Mouse (Mus musculus) heart, embryonic 13.5 days (tissue): ENCODE data around the gene Slc11a2. TPM values are rescaled to one million over a fixed set of nuclear protein-coding genes. Genes with fewer than 3 reads are reported as not detected.

Source experiments
- ATAC-seq: fragments of 200-750 bp; cut with Nextera tagmentation; 2 replicates; pipeline ENCODE4 v1.8.0; 2017; ENCODE audit warnings: moderate TSS enrichment; ENCODE audit not compliant: insufficient number of reproducible peaks, low FRiP score, low TSS enrichment; ENCODE audit errors: extremely low read depth
- H3K27ac ChIP-seq: fragments of 300-500 bp; sonication (generic); replicated peaks from 2 replicates; pipeline ENCODE4 v1.5.1; 2015; ENCODE audit warnings: moderate library complexity, mild to moderate bottlenecking, inconsistent platforms
- H3K27me3 ChIP-seq: fragments of 300-500 bp; sonication (generic); replicated peaks from 2 replicates; pipeline ENCODE4 v1.6.1; 2015; ENCODE audit warnings: mild to moderate bottlenecking, inconsistent platforms
- H3K36me3 ChIP-seq: fragments of 300-500 bp; sonication (generic); 2 replicates; pipeline ENCODE4 v1.6.1; 2015; ENCODE audit warnings: mild to moderate bottlenecking, inconsistent platforms
- H3K4me1 ChIP-seq: fragments of 300-500 bp; sonication (generic); 2 replicates; pipeline ENCODE4 v1.6.1; 2015; ENCODE audit warnings: inconsistent platforms
- H3K4me2 ChIP-seq: fragments of 300-500 bp; sonication (generic); 2 replicates; pipeline ENCODE4 v1.6.1; 2015; ENCODE audit warnings: inconsistent platforms, mild to moderate bottlenecking, moderate library complexity
- H3K4me3 ChIP-seq: fragments of 300-500 bp; sonication (generic); 2 replicates; pipeline ENCODE4 v1.5.1; 2015; ENCODE audit warnings: moderate library complexity, mild to moderate bottlenecking, inconsistent platforms
- H3K9ac ChIP-seq: fragments of 300-500 bp; sonication (generic); 2 replicates; pipeline ENCODE4 v1.6.1; 2015; ENCODE audit warnings: inconsistent platforms, mild to moderate bottlenecking, moderate library complexity
- H3K9me3 ChIP-seq: fragments of 300-500 bp; sonication (generic); 2 replicates; pipeline ENCODE4 v1.6.1; 2016; ENCODE audit warnings: inconsistent platforms
- WGBS: fragments of 180-500 bp; shearing (Covaris S2); methylation state at CpG from one replicate; pipeline ENCODE4 v1.1.7; 2015; ENCODE audit warnings: mixed read lengths; 5-methylcytosine and 5-hydroxymethylcytosine counted together
- polyA plus RNA-seq: library from polyadenylated mRNA; unstranded; fragments of >200 nt; fragmentation: Nextera tagmentation; extraction: Ambion mirVana; gene quantifications from 2 replicates; pipeline ENCODE4 v1.2.1, GENCODE M21; 2015

Slc11a2 gene
- polyA plus RNA-seq = 12.8 and 13.2 TPM in 2 replicates

DNA sequence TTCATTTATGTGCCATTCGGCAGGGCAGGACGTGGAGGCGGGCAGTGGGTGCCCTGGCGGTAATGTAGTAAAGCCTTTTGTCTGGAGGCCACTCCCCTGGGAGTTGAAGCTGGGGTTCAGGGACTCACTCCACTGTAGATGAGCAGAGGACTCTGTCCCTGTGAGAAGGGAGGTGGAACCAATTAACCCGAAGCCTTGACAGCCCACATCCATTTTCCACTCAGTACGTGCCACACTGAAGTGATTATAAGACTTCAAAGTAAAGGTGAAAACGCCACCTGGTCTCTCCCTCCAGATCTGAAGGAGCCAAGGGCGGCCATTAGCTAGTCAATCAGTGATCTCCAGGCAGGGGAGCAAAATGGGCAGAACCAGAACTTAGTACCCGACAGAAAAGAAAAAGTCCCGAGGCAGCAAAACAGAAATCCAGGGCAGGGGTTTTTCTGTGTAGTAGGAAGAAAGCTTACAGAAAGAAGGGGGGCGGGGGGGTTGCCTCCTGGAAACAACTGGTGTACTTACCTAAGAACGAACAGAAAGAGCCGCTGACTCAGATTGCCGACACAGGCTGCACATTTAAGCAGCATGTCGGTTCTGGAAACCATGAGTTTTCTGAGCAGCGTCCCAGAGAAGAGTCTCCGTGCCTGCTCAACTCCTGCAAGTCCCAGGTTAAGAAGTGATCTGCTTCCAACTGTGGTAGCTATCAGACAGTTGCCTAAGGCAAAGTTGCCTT is at the start of gene Slc11a2:
TSS of gene Slc11a2 (minus strand) at position 677 of the 727 bp plus-strand sequence.
- H3K9me3 ChIP-seq = no peaks in the 10 kb centered on the region
- H3K36me3 ChIP-seq = no peaks in the 10 kb centered on the region
- H3K27me3 ChIP-seq = peaks cover 25% of the 10 kb centered on the region
- H3K4me2 ChIP-seq = peak within 1 kb of the TSS; percentile 100
- WGBS = 28% methylated on average over 17 of the region's 17 CpGs
- ATAC-seq = no peak
- no peak within 1 kb of the TSS for H3K27ac ChIP-seq
- peak within 1 kb of the TSS; percentile 78 for H3K9ac ChIP-seq
- peaks cover 45% of the 10 kb centered on the region for H3K4me1 ChIP-seq
- H3K4me3 ChIP-seq = peak within 1 kb of the TSS; percentile 96

DNA sequence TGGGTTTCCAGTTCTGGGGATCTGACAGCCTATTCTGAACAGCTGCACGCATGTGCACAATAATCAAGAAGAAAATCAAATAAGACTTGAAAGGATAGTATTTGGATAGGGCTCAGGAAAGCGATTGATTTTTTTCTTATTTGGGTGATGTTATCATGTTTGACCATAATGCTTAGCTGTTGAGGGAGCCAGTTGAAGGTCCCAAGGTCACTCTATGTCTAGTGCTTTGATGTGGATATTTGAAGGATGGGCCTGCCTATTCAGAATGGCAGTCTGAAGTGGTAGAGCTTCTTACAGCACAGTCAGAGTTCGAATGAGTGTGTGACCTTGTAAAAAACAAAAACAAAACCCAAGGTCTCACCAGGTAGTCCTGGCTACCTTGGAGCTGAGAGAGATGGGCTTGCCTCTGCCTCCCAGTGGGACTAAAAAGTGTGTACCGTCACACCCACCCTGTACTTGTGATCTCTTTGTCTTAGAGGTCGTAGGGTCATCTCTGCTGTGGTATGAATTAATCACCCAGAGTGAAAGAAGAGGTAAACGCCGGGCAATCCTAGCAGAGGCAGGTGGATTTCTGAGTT is 49.1 kb upstream of the Slc11a2 start:
- Histone ChIP-seq H3K36me3 (peaks cover 82% of the 10 kb centered on the region), H3K27ac (no peak overlapping the region), H3K27me3 (no peaks in the 10 kb centered on the region), H3K4me2 (no peak overlapping the region), H3K9ac (no peak overlapping the region), H3K4me1 (peaks cover 12% of the 10 kb centered on the region), H3K4me3 (no peak overlapping the region), H3K9me3 (no peaks in the 10 kb centered on the region)
- WGBS = 77% methylated on average over 7 of the region's 7 CpGs
- no peak for ATAC-seq

DNA sequence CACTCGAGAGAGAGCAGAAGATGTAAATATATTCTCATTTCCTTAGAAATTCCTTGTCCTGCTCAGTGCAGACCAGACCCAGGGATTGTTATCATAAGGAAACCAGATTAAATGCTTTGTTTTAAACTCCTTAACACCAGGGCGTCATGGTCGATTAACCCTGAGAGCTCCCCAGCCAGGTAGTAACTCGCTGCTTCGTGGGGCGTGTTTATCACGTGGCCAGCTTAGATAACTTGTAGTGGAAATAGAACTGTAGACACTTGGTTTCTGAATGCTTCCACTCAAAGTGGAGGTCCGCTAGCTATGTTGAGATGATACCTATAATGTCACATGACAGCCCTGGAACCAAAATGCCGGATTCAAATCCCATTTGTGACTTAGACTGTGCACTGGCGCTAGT is 45.2 kb upstream of the Slc11a2 start:
- H3K4me2 ChIP-seq = peak overlapping the region; percentile 96
- H3K4me3 ChIP-seq = peak overlapping the region; percentile 91
- ATAC-seq = no peak
- WGBS = 39% methylated on average over 10 of the region's 10 CpGs
- no peaks in the 10 kb centered on the region for H3K9me3 ChIP-seq
- no peaks in the 10 kb centered on the region for H3K27me3 ChIP-seq
- peaks cover 43% of the 10 kb centered on the region for H3K36me3 ChIP-seq
- H3K4me1 ChIP-seq = peaks cover 24% of the 10 kb centered on the region
- H3K9ac ChIP-seq = peak overlapping the region; percentile 93
- no peak overlapping the region for H3K27ac ChIP-seq

DNA sequence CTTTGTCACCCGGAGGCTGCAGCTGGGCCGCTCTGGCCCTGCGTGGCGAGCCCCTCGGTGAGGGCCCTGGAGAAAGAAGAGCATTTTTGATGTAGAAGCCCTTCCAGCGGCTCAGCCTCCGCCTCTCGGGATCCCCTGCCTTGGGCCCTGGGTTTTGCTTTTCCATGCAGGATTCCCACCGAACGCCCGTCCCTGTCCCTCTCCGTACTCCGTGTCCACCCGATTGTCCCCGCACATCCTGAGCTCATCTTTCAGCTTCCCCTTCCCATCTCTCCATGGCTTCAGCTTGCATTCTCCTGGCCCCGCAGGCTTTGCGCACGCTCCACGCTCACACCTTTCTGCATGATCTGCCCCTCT is 44.3 kb upstream of the Slc11a2 start:
- Histone ChIP-seq H3K9ac (peak overlapping the region; percentile 93), H3K4me2 (peak overlapping the region; percentile 96), H3K27me3 (no peaks in the 10 kb centered on the region), H3K4me1 (peaks cover 24% of the 10 kb centered on the region), H3K4me3 (peak overlapping the region; percentile 91), H3K9me3 (no peaks in the 10 kb centered on the region), H3K27ac (peak overlapping the region; percentile 90), H3K36me3 (peaks cover 35% of the 10 kb centered on the region)
- 0% methylated on average over 19 of the region's 19 CpGs for WGBS
- no peak for ATAC-seq

DNA sequence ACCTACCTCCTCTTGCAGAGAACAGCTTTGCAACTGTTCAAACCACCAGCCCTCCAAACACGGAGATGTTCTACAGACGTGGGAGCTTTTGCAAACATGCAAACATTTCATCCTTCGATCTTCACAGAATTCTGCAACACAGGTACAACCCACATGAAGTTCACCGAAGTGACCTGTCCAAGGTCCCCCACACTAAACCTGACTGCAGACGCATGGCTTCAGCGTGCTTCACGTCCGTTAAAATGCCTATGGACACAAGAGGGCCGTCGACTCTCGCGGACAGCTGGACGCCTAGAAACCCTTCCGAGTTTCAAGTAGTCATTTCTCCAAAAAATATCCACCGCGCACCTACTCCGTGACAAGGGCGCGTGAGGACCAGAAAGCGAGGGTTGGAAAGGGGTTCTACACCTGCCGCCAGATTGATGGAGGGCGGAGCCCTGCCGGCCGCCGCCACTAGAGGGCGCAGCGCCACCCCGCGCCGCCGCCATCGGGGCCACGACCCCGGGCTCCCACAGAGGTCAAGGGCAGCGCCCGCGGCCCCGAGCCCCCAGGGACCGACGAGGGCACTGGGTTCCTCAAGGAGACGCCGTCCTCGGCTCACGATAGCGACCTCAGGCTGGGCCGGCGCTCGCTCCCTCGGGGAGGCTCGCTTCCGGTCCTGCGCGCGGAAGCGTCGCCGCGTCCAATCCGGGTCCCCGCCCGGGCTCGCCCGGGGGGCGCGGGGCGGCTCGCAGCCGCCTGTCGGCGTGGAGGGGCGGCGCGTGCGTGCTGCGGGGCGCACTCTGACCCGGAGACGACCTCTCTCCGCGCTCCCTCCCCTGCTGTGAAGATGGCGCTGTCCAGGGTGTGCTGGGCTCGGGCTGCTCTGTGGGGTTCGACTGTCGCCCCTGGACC is 43.7 kb upstream of the Slc11a2 start, which contains the start of gene Letmd1:
TSS of gene Letmd1 (plus strand) at position 729 of the 894 bp plus-strand sequence.
- 2% methylated on average over 80 of the region's 84 CpGs for WGBS
- Histone ChIP-seq H3K4me3 (peak within 1 kb of the TSS; percentile 91), H3K9me3 (no peaks in the 10 kb centered on the region), H3K27ac (peak within 1 kb of the TSS; percentile 90), H3K4me2 (peak within 1 kb of the TSS; percentile 96), H3K9ac (peak within 1 kb of the TSS; percentile 93), H3K36me3 (peaks cover 28% of the 10 kb centered on the region), H3K4me1 (peaks cover 24% of the 10 kb centered on the region), H3K27me3 (no peaks in the 10 kb centered on the region)
- ATAC-seq = peak; percentile 85

DNA sequence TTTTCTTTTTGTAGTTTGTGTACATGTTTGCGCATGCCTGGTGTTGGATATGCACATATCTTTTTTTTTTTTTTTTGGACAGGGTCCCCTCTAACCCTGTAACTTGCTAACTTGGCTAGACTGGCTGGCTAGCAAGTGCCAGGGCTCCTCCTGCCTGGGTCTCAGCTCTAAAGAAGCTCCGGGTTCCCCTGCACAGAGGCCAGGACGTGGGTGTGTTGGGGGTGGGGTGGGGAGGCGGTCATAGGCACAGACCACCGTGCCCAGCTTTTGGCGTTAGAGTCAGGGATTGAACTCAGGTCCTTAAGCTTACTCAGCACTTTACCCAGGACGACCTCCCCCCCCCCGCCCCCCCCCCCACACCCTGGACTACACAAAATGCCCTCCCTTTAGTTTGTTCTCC is 42.9 kb upstream of the Slc11a2 start:
- 38% methylated on average over 8 of the region's 8 CpGs for WGBS
- H3K36me3 ChIP-seq = peaks cover 21% of the 10 kb centered on the region
- H3K9me3 ChIP-seq = no peaks in the 10 kb centered on the region
- peak overlapping the region; percentile 96 for H3K4me2 ChIP-seq
- H3K4me1 ChIP-seq = peaks cover 24% of the 10 kb centered on the region
- ATAC-seq = no peak
- no peaks in the 10 kb centered on the region for H3K27me3 ChIP-seq
- peak overlapping the region; percentile 93 for H3K9ac ChIP-seq
- no peak overlapping the region for H3K27ac ChIP-seq
- peak overlapping the region; percentile 91; the same call in 1 of the 2 replicates for H3K4me3 ChIP-seq

DNA sequence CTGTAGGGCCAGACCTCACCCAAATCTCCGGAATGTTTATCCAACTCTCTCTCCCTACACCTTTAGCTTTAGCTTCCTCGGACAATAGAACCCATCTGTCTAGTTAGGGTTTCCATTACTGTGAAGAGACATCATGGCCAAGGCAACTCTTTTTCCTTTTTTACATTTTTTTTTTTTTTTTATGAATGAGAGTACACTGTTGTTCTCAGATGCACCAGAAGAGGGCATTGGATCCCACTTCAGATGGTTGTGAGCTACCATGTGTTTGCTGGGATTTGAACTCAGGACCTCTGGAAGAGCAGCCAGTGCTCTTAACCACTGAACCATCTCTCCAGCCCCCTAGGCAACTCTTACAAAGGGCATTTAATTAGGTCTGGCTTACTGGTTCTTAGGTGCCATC is 40.6 kb upstream of the Slc11a2 start:
- Histone ChIP-seq H3K36me3 (no peaks in the 10 kb centered on the region), H3K27ac (no peak overlapping the region), H3K4me3 (no peak overlapping the region), H3K4me1 (peaks cover 35% of the 10 kb centered on the region), H3K9me3 (no peaks in the 10 kb centered on the region), H3K4me2 (no peak overlapping the region), H3K9ac (no peak overlapping the region), H3K27me3 (peaks cover 1% of the 10 kb centered on the region; the same call in 1 of the 2 replicates)
- WGBS = 64% methylated on average over 2 of the region's 2 CpGs
- no peak for ATAC-seq

DNA sequence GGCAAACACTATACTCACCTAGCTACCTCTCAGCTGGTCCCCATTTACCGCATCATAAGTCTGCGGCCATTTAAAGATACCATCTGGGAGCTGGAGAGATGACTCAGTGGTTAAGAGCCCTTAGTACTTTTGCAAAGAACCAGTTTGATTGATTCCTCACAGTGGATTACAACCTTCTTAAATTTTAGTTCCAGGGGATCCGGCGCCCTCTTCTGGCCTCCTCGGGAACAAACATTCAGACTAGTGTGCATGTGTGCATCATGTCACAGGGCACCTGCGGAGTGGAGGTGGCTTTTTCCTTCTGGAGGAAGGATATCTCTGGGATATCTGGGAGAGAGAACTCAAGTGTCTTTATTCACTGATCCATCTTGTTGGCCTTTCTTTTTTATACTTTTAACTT is 38.8 kb upstream of the Slc11a2 start:
- Histone ChIP-seq H3K27me3 (peaks cover 15% of the 10 kb centered on the region), H3K27ac (no peak overlapping the region), H3K9ac (no peak overlapping the region), H3K4me3 (no peak overlapping the region), H3K9me3 (no peaks in the 10 kb centered on the region), H3K4me1 (peaks cover 24% of the 10 kb centered on the region), H3K36me3 (no peaks in the 10 kb centered on the region), H3K4me2 (no peak overlapping the region)
- ATAC-seq = no peak
- 24% methylated on average over 6 of the region's 6 CpGs for WGBS

DNA sequence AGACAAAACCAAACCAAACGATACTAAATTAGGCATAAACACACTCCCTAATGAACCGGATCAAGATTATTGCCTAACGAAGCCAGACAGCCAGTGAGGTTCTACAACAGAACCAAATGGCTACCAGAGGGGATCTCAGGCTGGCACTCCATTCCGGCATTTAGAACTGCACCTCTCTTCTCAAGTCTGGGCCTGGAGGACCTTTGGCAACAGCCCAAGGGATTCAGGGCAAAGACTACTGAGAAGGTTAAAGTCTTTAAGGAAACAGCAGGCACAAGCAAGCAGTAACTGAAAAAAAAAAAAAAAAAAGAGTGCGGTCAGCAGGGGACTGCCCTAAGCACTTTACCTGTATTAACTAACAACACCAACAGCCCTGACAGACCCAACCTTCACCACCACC is 37.2 kb upstream of the Slc11a2 start:
- H3K4me3 ChIP-seq = no peak overlapping the region
- H3K9me3 ChIP-seq = no peaks in the 10 kb centered on the region
- 75% methylated on average over 5 of the region's 5 CpGs for WGBS
- H3K36me3 ChIP-seq = no peaks in the 10 kb centered on the region
- no peak for ATAC-seq
- H3K9ac ChIP-seq = no peak overlapping the region
- H3K27ac ChIP-seq = no peak overlapping the region
- no peak overlapping the region for H3K4me2 ChIP-seq
- H3K4me1 ChIP-seq = peaks cover 12% of the 10 kb centered on the region
- H3K27me3 ChIP-seq = peaks cover 17% of the 10 kb centered on the region

DNA sequence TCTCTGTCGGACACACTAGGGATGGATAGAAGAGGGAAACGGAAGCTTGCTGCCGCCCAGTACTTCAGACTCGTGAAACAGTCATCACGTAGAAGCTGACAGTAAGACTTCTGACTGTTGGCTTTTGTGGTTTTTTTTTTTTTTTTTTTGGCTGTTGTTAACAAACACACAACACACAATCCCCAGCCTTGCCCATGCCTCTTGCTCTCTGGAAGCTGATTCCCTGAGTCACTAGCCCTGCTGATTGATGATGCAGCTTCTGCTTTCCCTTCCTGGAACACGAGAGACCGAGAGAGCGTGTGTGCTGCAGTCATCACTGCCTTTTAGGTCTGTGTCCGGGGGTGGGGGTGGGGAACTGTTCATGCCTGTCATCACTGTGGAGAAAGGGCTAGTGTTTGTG is 36.8 kb upstream of the Slc11a2 start:
- peaks cover 12% of the 10 kb centered on the region for H3K4me1 ChIP-seq
- H3K9ac ChIP-seq = no peak overlapping the region
- no peak for ATAC-seq
- no peak overlapping the region for H3K4me3 ChIP-seq
- H3K27me3 ChIP-seq = peaks cover 18% of the 10 kb centered on the region
- no peak overlapping the region for H3K27ac ChIP-seq
- no peaks in the 10 kb centered on the region for H3K9me3 ChIP-seq
- no peaks in the 10 kb centered on the region for H3K36me3 ChIP-seq
- 56% methylated on average over 9 of the region's 9 CpGs for WGBS
- no peak overlapping the region for H3K4me2 ChIP-seq

DNA sequence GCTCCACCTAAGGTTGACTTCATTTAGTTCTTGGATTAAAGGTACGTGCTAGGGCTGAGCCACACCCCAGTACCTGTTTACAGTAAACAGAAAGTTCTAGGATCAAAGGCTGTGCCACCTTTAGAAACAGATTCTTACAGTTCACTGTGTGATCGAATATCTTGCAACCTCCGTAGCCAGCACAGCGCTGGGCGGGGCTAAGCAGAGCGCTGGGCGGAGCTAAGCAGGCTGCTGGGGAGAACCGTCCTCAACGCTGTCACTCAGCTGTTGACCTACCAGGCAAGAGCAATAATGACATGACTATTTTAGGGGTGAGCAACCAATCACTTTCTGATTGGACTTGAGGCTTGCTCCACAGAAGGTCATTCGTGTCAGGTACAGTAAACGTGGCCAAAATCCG is 36.1 kb upstream of the Slc11a2 start:
- H3K4me1 ChIP-seq = peaks cover 12% of the 10 kb centered on the region
- WGBS = 14% methylated on average over 12 of the region's 12 CpGs
- H3K27ac ChIP-seq = no peak overlapping the region
- no peaks in the 10 kb centered on the region for H3K9me3 ChIP-seq
- peak; percentile 63 for ATAC-seq
- H3K4me3 ChIP-seq = peak overlapping the region; percentile 22
- peaks cover 23% of the 10 kb centered on the region for H3K27me3 ChIP-seq
- H3K36me3 ChIP-seq = no peaks in the 10 kb centered on the region
- peak overlapping the region; percentile 58 for H3K4me2 ChIP-seq
- H3K9ac ChIP-seq = no peak overlapping the region; the same call in 1 of the 2 replicates
